Mouse (Mus musculus) adipocyte (in vitro differentiated cells): ENCODE data around the gene Cpne5.
"Not testable (repeated sequence)": the region's sequence is repeated elsewhere in the genome, so short reads cannot be mapped to it uniquely, and the experiment has no call there.

Experiments
- DNase-seq: peaks from one replicate; pipeline ENCODE4 v3.0.0-alpha.2; 2016; ENCODE audit warnings: low spot score

The Cpne5 gene

DNA sequence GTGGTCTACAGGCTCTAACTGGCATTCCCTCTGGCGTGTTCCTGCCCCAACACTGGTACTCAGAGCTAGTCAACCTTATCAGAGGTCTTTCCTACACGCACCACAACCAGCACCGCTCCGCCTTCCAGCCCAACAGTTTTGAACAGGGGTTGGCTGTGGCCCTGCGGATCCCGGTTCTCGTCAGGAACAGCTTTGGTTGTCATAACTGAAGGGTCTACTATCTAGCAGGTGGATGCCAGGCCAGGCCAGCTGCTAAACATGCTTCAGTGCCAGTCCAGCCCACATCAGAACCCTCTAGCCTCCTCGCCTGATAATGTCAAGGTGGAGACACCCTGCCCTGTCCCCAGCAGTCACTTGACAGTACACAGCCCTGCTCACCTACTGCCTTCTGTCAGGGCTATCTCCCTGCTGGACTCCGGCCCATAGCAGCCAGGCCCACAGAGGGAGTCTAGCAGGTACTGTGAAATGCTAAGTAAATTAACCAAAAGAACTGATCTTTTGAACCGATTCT, 19.1 kb upstream of the Cpne5 start:
- DNase-seq, result no peak

DNA sequence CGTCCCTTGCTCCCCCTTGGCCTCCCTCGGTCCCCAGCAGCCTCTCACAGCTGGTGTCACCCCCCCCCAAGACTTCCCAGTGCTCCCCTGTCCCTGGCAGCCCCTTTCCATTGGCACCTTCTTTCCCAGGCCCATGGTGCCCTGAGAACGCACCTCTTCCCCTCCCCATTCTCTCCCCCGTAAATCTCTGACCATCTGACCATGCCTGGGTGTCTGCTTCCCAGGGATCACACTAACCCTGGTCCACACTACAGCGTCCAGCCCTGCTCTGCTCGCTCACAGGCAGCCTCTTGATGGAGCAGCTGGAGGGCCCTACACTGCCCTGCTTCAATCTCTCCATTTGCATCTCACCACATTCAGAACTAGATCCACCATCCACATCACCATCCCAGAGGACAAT, 18.5 kb upstream of the Cpne5 start:
- DNase-seq, result no peak

DNA sequence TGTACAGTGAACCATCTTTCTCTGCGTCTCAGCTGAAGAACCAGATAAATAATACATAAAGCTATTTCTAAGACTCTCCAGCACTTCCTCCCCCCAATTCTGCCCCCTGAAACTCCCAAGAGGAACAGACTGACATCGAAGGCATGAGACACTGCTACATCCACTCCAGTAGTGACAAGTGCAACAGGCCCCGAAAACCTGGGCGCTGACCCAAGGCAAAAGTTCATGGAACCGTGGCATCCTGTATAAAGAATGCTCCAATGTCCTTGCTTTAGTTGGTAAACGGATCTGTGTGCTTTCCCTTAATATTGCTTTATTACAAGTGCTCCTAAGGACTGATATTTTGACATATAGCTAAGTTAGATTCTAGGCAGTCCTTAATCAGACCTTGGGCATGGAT, 16.8 kb upstream of the Cpne5 start:
- peak; percentile 42 for DNase-seq

DNA sequence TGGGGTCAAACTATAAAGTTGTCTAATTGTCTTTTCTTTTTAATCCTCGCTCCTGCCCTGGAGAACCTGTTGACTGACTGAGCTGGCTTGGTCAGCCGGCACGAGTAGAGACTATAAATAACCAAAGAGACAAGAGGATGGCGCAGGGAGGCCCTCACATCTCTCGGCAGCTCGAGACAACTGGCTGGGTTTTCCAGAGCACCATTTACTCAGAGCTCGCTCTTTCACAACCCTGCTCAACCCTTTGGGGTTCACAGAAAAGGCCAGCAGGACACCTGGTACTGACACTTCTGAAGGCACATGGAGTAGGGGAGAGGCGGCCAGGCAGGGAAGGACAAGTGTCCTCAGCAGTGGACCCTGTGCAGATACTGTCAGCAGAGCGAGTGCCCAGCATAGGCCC, 15.7 kb upstream of the Cpne5 start:
- no peak for DNase-seq

DNA sequence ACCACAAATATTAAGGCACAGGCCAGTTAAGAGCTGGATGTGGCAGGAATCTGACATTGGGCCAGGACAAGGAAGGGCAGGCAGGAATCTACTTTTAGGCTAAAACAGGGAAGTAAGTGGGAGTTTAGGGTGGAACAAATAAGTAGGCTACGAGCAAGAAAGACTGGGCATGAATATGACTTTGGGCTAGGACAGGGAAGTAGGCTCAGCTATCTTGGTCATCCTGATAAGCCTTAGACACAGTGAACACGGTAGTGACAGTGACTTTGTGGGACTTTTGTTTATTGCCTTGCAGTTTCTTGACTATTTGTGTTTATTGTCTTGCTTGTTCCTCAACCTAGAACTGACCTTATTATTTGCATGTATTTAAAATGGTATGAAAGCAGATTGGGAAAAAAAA, 15.3 kb upstream of the Cpne5 start:
- DNase-seq, result no peak

DNA sequence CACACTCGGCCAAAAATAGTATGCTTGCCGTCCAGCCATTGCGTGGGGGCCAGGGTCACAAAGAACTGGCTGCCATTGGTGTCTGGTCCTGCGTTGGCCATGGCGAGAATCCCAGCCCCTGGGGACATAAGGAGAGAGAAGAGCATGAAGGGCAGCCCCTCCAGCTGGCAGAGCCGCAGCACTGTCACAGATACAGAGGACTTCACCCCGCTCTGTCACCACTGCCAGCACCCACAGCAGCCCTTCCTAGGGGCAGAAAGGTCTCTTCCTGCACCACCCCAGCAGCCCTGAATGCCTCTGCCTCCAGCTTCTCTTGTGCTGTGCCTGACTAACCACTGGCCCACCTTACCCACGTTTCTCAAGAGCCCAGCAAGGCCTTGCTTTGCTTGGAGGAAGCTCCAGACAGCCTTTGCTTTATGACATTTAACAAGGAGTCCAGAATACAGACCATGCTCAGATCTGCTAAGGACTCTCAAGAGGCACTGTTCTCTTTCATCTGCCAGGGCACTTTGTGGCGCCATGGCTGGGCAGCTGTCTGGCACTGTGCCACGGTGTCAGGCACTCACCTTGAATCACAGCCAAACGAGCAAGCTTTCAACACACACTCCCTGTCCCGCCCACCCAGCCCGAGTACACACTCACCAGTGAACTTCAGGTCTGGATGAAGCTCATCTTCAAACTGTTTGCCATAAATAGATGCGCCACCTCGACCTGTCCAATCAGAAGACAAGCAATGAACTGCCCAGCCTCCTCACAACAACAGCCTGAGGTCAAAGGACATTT, 13.8 kb upstream of the Cpne5 start:
- peak; percentile 59 for DNase-seq

DNA sequence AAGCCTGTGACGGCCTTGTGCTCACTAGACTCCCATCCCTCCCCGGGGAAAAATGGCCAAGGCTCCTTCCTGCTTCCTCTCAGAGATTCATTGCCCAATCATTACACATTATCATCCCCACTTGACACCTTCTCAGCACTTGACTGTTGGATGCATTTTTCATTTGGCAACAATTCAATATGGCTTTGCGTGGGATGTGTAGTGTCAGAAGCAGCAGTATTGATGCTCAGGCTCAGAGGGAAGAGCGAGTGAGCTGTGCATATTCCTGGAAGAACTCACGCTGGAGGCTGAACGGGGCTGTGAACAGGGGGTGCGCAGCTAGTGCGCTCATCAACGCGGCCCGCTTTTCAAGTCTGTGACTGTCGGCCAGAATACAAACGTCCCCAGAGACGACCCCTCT, 13.0 kb upstream of the Cpne5 start:
- DNase-seq, result not testable (repeated sequence)

DNA sequence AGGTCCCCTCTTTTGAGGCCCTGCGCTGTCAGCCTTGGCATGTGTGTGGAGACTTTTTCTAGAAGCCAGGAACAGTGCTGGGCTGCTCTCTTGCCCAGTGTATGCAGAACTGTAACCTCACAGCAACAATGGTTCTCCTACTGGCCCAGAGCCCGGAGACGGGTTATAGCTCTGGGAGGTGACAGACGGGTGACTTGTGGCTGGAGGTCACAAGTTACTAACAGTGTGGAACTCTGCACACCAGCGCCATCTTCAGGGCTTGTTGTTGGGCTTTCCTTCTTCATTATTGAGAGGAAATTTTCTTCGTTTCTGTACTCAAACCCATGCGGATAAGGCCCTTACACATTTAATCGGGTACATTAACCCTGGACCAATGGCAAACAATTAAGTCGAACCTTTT, 11.5 kb upstream of the Cpne5 start:
- peak; percentile 93 for DNase-seq

DNA sequence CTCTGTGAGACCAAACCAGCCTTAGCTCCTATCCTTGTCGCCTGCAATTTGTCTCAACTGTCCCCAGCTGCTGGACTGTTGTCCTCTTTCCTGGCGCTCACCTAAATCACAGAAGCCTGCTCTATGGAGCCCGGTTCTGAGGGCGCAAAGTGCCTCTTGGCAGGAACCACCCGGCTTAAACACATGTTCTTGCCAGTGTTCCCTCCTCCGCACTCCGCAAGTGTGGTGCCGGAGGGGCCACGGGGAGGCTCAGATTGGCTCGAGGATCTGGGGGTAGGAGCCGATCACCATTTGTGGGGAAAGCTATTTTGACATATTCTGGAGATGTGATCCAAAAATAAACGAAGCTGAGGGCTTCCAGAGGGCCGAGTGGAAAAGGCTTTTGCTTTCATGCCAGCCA, 9.9 kb upstream of the Cpne5 start:
- no peak for DNase-seq

DNA sequence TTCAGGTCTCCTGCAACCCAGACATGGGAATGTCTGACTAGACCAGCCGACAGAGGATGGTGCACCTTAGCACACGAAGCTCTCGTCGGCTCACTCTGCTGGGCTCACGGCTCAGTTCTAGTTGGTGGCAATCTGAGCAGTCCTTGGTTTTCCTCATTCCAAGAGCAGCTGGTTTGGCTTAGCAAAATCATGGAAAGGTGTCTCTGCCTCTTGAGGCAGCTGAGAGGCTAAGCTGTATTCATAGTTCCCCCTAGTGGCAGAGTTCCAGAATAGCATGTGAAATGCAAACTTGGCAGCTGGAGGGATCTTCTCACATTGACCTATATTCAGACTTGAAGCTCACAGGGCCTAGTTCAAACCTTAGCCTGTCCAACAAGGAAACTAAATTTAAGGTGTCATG, 8.6 kb upstream of the Cpne5 start:
- peak; percentile 95 for DNase-seq

DNA sequence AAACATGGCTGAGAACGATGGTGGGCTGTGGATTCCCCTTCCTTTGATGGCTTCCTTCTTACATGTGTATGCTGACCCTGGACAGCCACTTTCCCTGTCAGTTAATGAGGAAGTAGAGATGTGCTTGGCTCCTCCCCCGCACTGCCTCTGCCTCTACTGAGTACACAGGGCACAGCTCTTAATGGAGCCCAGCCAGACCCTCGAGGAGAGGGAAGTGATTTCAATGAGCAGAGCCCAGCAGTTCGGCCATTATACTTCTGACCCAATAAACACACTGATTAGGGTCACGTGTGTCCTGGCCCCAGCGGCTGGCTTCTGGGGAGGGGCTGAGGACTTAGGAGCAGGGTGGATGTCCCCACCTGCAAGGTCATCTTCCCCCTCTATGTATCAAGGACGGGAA, 7.8 kb upstream of the Cpne5 start:
- DNase-seq, result peak; percentile 61

DNA sequence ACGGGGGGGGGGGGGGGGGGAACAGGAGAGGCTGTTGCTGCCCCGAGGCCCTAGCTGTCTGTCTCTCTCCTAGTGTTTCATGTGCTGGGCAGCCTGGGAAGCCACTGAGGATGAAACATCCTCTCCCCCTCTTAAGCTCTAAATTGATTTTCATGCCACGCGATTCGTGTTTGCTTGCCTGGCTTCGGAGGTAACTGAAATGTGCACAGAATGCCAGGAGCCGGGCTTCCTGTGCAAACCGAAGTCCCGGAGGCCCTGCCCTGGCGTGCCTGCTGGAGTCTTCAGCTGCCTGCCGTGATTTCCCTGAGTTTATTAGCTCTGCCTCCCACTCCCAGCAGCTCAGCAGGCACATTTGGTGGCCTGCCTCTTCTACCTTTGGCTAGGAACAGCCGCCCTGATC, 6.9 kb upstream of the Cpne5 start:
- no peak for DNase-seq

DNA sequence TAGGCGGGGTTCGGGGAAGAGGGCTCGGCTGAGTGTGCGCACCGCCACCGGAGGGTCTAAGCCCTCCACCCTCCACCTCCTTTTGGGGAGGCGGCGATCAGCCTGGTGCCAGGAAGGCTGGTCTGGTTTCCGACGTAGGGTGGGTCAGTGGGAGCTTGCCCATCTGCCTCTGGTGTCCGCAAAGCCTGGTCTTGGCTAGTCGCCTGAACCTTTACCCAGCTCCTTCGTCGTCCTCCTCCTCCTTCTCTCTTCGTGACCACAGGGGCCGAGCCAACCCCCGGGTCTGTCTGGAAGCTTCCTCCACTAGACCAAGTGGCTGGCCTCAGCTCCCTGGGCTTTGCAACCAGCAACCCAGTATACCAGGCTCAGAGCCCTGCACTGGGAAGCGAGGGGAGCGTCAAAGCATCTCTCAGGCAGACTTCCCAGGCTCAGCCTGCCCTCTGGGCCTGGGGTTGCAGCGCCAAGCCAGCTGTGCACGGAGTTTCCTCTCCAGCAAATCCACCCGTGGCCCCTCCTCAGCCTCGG, 516 bp upstream of the Cpne5 start:
- no peak for DNase-seq

DNA sequence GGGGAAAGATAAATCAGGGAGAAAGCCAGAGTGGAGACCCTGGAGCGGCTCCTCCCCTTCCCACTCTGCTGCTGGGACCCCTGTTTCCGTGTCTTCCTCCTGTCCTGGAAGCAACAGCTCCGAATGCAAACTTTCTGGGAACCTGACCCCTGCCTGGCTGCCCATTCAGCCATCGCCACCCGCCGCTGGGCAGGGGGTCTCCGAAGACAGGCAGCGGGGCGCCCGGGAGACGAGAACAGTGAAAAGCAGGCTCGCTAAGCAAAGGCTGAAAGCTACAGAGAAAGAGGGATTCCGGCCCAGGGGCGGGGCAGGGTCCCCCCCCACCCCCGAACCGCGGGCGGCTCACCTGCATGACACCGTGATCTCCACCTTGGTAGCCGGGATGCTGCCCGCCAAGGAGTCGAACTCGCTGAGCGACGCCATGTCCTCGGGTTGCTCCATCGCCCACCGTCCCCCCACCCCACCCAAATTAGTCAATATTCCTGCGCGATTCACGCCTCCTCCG, 648 bp downstream of the Cpne5 start:
- DNase-seq, result no peak

DNA sequence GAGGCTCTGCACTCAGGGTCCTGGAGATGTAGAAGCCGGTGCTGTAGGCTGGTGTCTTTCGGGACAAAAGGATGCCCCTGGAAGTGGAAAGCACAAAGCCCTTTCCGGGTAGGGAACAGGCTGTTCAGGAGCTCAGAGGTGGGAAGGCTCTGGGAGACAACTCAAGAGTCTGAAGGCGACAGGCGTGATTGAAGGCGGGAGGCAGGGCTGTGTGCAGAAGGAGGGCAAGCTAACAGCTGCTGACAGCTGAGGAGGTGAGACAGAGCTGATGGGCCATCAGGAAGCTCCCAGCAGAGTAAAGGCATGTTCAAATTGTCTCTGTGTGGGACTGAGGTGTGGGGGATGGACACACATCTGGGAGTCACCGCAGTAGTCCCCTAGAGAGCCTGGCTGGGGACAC, 1.9 kb downstream of the Cpne5 start:
- DNase-seq, result no peak

DNA sequence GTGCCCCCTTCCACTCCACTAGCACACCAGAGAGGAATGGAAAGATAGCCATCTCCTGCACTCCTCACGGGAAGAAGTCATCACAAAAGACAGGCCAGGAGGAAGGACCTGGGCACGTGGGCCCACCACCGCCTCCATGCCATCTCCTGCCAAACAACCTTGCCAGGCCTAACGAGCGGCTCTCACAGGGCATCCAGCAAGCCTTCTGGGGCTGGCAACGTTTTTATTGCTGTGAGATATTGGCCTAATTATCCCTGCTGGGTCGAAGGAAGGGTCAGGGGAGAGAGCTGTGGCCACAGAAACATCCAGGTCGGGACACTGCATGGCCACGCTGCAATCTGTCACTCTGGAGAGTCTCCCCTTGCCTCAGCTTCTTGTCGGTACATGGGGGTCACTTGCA, 6.9 kb downstream of the Cpne5 start:
- DNase-seq, result no peak

DNA sequence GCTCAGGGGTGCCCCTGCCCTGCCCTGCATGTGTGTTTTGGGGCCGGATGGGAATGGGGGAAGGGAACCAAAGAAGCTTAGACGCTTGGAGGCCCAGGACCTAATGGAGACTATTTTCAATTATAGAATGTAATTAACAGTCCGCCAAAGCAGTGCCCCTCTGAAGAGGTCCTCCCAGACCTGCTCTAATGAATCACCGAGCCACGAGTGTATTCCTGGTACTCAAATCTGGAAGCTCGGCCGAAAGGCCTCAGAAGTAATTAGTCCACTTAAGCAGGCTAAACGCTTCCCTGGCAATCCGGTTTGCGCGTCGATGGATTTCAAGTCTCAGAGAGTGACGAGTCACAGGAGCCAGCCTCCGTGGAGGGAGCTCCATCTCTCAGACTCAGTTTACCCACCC, 17.3 kb downstream of the Cpne5 start:
- no peak for DNase-seq

DNA sequence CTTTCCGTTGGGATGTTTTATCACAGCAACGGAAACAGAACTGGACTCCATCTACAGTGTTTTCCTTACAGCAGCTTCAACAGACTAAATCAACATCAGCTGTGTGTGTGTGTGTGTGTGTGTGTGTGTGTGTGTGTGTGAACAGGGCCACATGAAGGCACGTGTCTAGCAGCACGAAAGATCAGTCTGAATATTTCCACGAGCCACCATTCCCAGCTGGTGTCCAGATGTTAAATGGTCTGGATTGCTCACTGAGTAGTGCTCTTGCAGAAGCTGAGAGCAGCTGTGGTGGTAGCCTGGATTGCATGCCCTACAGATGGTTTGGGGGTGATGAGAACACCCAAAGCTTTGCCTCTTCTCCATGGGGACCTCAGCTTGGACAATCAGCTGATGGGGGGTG, 19.9 kb downstream of the Cpne5 start:
- no peak for DNase-seq

DNA sequence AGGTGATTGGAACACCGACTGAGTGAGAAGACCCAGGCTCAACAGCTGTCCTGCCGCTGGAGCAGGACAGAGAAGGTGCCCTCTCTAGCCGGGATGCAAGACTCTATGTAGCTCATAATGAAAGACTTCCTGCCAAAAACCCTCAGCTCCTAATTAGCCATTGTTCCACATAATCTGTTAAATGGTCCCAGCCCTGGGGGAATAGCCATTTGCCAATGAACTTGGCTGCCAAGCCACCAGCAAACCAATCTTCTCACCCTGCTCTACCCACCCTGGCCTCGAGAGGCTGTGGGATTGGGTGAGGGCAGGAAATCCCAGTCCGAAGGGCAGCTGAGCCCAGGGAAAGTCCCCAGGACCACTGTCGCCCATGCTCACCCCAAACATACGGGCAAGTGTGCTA, 21.9 kb downstream of the Cpne5 start:
- DNase-seq, result no peak

DNA sequence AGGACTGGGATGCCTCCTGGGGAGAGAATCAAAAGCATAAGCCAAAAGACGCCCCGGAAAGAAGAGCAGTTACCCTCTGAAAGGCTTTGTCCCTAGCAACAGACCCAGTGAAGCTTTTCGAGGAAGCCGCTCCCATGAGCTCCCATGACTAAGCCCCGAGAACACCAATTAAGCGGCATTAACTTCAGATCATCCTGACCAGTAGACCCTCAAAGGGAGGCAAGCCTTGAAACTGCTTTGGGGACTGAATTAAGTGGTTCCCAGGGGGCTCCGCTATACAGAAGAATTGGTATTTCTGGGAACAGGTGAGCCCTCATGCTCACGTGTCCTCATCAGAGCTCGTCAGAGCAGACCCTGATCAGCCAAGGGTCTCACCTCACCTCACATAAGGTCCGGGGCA, 23.3 kb downstream of the Cpne5 start:
- DNase-seq, result no peak

DNA sequence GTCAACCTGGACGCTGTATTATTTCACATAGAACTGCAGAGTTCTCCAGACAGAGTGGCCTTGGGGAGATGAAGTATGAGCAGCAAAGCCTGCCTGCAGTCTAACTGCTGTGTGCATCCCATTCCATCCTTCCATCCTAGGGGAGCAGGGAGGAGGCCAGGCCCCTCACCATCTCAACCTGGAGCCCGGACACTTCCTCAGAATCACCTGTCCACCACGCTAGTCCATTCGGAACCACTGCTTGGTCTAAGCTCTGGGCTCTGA, 23.8 kb downstream of the Cpne5 start:
- DNase-seq, result no peak

DNA sequence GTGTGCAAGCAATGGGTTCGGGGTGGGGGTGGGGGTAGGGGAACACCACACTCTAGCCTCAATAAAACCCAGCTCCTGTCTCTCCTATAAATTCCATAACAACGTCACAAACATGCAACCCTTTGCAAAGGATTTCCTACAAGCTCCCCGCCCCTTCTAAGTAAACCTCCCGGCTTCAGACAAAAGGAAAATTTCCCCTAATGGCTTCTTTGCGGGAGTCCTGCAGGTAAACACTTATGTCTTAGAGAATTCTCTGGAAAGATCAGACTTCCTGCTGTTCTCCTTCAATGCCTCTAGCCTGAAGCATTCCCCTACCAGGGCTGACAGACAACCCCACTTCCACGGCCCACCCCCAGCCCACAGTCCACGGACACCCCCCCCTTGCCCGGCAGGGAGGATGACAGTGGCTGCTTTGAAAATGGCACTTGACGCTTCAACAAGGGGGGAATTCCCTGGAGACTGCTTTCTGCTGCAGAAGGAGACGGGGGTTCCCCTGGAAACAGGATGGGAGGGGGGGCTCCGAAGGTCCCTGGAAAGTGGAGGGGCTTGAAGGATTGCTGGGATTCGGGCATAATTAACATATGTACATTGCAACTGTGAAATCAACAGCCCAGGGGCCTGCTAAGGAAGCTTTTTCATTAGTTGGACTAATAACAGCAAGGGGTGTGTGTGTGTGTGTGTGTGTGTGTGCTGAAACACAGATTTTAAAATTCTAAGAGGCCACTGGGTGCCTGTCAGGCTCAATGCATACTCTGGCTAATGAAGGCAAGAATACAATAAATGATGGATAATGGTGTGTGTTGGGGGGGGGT, 24.4 kb downstream of the Cpne5 start:
- DNase-seq, result no peak

DNA sequence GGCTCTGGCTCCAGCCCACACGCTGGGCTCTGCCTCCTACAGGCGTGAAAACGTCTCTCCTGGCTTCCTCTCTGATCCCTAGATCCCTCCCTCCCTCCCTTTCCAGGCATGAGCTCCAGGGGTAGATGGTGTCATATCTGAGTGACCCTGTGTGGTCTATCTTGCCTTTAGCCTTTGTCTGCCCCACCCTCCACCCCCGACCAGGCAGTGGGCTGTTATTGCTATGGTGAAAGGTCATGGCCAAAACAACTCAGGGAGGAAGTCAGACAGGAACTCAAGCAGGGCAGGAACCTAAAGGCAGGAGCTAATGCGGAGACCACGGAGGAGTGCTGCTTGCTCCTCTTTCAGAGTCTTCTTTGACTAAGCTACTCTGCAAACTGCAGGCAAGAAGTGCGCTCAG, 26.1 kb downstream of the Cpne5 start:
- no peak for DNase-seq
